Mouse (Mus musculus) MEL (cell line): ENCODE results near the gene Nectin2.

Experiments
- CTCF ChIP-seq, 3 experiments: IDR thresholded peaks in 2 of 3; conservative IDR thresholded peaks in 1 of 3; 2 replicates each; pipeline ENCODE4 v1.5.1; 2011 to 2012; ENCODE audit warnings: low read length in 3 of 3, low read depth in 2 of 3, mild to moderate bottlenecking in 2 of 3, improper control_type of control experiment in 1 of 3, inconsistent platforms in 1 of 3, mixed read lengths in 1 of 3, moderate library complexity in 1 of 3; ENCODE audit not compliant: control insufficient read depth in 1 of 3, insufficient read depth in 1 of 3, poor library complexity in 1 of 3, severe bottlenecking in 1 of 3
- EP300 ChIP-seq, 2 experiments: IDR thresholded peaks; 2 replicates each; pipeline ENCODE4 v1.6.1; 2011; ENCODE audit warnings: improper control_type of control experiment in 2 of 2, low read length in 2 of 2, low read depth in 1 of 2, mild to moderate bottlenecking in 1 of 2
- POLR2A ChIP-seq, 2 experiments: IDR thresholded peaks; 2 replicates each; pipeline ENCODE4 v1.6.1; 2011 to 2012; ENCODE audit warnings: low read length in 2 of 2, mild to moderate bottlenecking in 2 of 2, control low read depth in 1 of 2, improper control_type of control experiment in 1 of 2, low read depth in 1 of 2, moderate library complexity in 1 of 2; ENCODE audit not compliant: control insufficient read depth in 1 of 2, insufficient read depth in 1 of 2, poor library complexity in 1 of 2
- RCOR1 ChIP-seq: IDR thresholded peaks from 2 replicates; pipeline ENCODE4 v1.6.1; 2012; ENCODE audit warnings: low read depth, mild to moderate bottlenecking, inconsistent platforms, low read length, improper control_type of control experiment
- SMC3 ChIP-seq: IDR thresholded peaks from 2 replicates; pipeline ENCODE4 v1.6.1; 2011; ENCODE audit warnings: low read depth, low read length, improper control_type of control experiment
- USF2 ChIP-seq, 2 experiments: IDR thresholded peaks; 2 replicates each; pipeline ENCODE4 v1.6.1; 2011 to 2012; ENCODE audit warnings: improper control_type of control experiment in 2 of 2, low read length in 2 of 2, borderline replicate concordance in 1 of 2, inconsistent platforms in 1 of 2, low read depth in 1 of 2, mild to moderate bottlenecking in 1 of 2; ENCODE audit not compliant: insufficient read depth in 1 of 2
- ZC3H11A ChIP-seq: IDR thresholded peaks from 2 replicates; pipeline ENCODE4 v1.6.1; 2012; ENCODE audit warnings: low read depth, mild to moderate bottlenecking, inconsistent platforms, low read length, improper control_type of control experiment

GRCm38 (mm10) chr7:19749389-19750216 lies 680 bp downstream of the Nectin2 start:
- no peak for TF ChIP-seq RCOR1
- TF ChIP-seq USF2 (IDR thresholded peaks at IDR 0.05; ENCODE audit: borderline replicate concordance in 1 of 2, insufficient read depth in 1 of 2, low read depth in 1 of 2, low read length in 2 of 2), result no peak
- TF ChIP-seq POLR2A (IDR thresholded peaks at IDR 0.05; ENCODE audit: control insufficient read depth in 1 of 2, insufficient read depth in 1 of 2, low read depth in 1 of 2, low read length in 2 of 2, poor library complexity in 1 of 2), result no peak
- TF ChIP-seq CTCF (IDR thresholded peaks at IDR 0.05 in 2 of 3, conservative IDR thresholded peaks at IDR 0.05 in 1 of 3; ENCODE audit: control insufficient read depth in 1 of 3, insufficient read depth in 1 of 3, low read depth in 2 of 3, low read length in 3 of 3, poor library complexity in 1 of 3, severe bottlenecking in 1 of 3), result peak; percentile 57 to 94 (median 93)
- TF ChIP-seq ZC3H11A, result peak; percentile 17; the same call in 1 of the 2 replicates
- TF ChIP-seq EP300 (IDR thresholded peaks at IDR 0.05; ENCODE audit: low read depth in 1 of 2, low read length in 2 of 2), result no peak
- peak; percentile 48 for TF ChIP-seq SMC3
